Mouse (Mus musculus): ENCODE data around the gene Ttc1. TPM values are rescaled to one million over a fixed set of nuclear protein-coding genes. Genes with fewer than 3 reads are reported as not detected.

Ttc1 gene
- polyA plus RNA-seq, 1 experiment: 48.7 TPM

GRCm38 (mm10) chr11:43776324-43776694 lies 28.5 kb upstream of the Ttc1 start:
- Histone ChIP-seq H3K4me1 (ENCODE audit: control insufficient read depth, insufficient read depth, low read length) (no peaks in the 10 kb centered on the region), H3K9ac (ENCODE audit: low read depth, poor library complexity, severe bottlenecking) (peak overlapping the region; percentile 37), H3K27ac (ENCODE audit: insufficient read depth, low read length) (no peak overlapping the region), H3K36me3 (ENCODE audit: control insufficient read depth, insufficient read depth, low read length, poor library complexity, severe bottlenecking) (no peaks in the 10 kb centered on the region), H3K4me3 (ENCODE audit: low read depth, low read length) (peak overlapping the region; percentile 71), H3K27me3 (ENCODE audit: control insufficient read depth, insufficient read depth, low read length, poor library complexity, severe bottlenecking) (peaks cover 2% of the 10 kb centered on the region), H3K9me3 (replicated peaks; ENCODE audit: control insufficient read depth, insufficient read depth, low read length, poor library complexity, severe bottlenecking) (no peaks in the 10 kb centered on the region)
- no peak for TF ChIP-seq POLR2A (IDR thresholded peaks at IDR 0.05; ENCODE audit: insufficient read depth, low read length)
- no peak for TF ChIP-seq CTCF (IDR thresholded peaks at IDR 0.05; ENCODE audit: low read depth, low read length)
- TF ChIP-seq EP300 (IDR thresholded peaks at IDR 0.05; ENCODE audit: insufficient read depth, low read depth, low read length): no peak

GRCm38 (mm10) chr11:43775469-43776323 lies 27.9 kb upstream of the Ttc1 start:
- H3K27ac ChIP-seq (ENCODE audit: insufficient read depth, low read length): no peak overlapping the region

GRCm38 (mm10) chr11:43773725-43774124 lies 25.9 kb upstream of the Ttc1 start:
- no peak overlapping the region for H3K27ac ChIP-seq (ENCODE audit: insufficient read depth, low read length)

More at GRCm38 (mm10) chr11:43775469-43776323, 27.9 kb upstream of the Ttc1 start:
- Histone ChIP-seq H3K4me1 (ENCODE audit: control insufficient read depth, insufficient read depth, low read length) (no peaks in the 10 kb centered on the region), H3K9me3 (replicated peaks; ENCODE audit: control insufficient read depth, insufficient read depth, low read length, poor library complexity, severe bottlenecking) (no peaks in the 10 kb centered on the region), H3K36me3 (ENCODE audit: control insufficient read depth, insufficient read depth, low read length, poor library complexity, severe bottlenecking) (no peaks in the 10 kb centered on the region), H3K9ac (ENCODE audit: low read depth, poor library complexity, severe bottlenecking) (peak overlapping the region; percentile 37), H3K27me3 (ENCODE audit: control insufficient read depth, insufficient read depth, low read length, poor library complexity, severe bottlenecking) (peaks cover 2% of the 10 kb centered on the region), H3K4me3 (ENCODE audit: low read depth, low read length) (peak overlapping the region; percentile 71)
- no peak for TF ChIP-seq EP300 (IDR thresholded peaks at IDR 0.05; ENCODE audit: insufficient read depth, low read depth, low read length)
- TF ChIP-seq POLR2A (IDR thresholded peaks at IDR 0.05; ENCODE audit: insufficient read depth, low read length): no peak

GRCm38 (mm10) chr11:43770110-43770509 lies 22.3 kb upstream of the Ttc1 start:
- no peak overlapping the region for H3K27ac ChIP-seq (ENCODE audit: insufficient read depth, low read length)
- H3K4me3 ChIP-seq (ENCODE audit: low read depth, low read length): no peak overlapping the region
- no peaks in the 10 kb centered on the region for H3K36me3 ChIP-seq (ENCODE audit: control insufficient read depth, insufficient read depth, low read length, poor library complexity, severe bottlenecking)
- TF ChIP-seq POLR2A (IDR thresholded peaks at IDR 0.05; ENCODE audit: insufficient read depth, low read length) (no peak), EP300 (IDR thresholded peaks at IDR 0.05; ENCODE audit: insufficient read depth, low read depth, low read length) (no peak), CTCF (IDR thresholded peaks at IDR 0.05; ENCODE audit: low read depth, low read length) (no peak)
- H3K9me3 ChIP-seq (replicated peaks; ENCODE audit: control insufficient read depth, insufficient read depth, low read length, poor library complexity, severe bottlenecking): no peaks in the 10 kb centered on the region
- H3K27me3 ChIP-seq (ENCODE audit: control insufficient read depth, insufficient read depth, low read length, poor library complexity, severe bottlenecking): no peaks in the 10 kb centered on the region; the same call in none of the 2 replicates
- no peaks in the 10 kb centered on the region for H3K4me1 ChIP-seq (ENCODE audit: control insufficient read depth, insufficient read depth, low read length)
- no peak overlapping the region for H3K9ac ChIP-seq (ENCODE audit: low read depth, poor library complexity, severe bottlenecking)

More at GRCm38 (mm10) chr11:43773725-43774124, 25.9 kb upstream of the Ttc1 start:
- TF ChIP-seq EP300 (IDR thresholded peaks at IDR 0.05; ENCODE audit: insufficient read depth, low read depth, low read length): no peak
- TF ChIP-seq POLR2A (IDR thresholded peaks at IDR 0.05; ENCODE audit: insufficient read depth, low read length): no peak
- no peak for TF ChIP-seq CTCF (IDR thresholded peaks at IDR 0.05; ENCODE audit: low read depth, low read length)
- peaks cover 2% of the 10 kb centered on the region for H3K27me3 ChIP-seq (ENCODE audit: control insufficient read depth, insufficient read depth, low read length, poor library complexity, severe bottlenecking)
- no peaks in the 10 kb centered on the region for H3K9me3 ChIP-seq (replicated peaks; ENCODE audit: control insufficient read depth, insufficient read depth, low read length, poor library complexity, severe bottlenecking)
- H3K4me3 ChIP-seq (ENCODE audit: low read depth, low read length): no peak overlapping the region
- no peak overlapping the region for H3K9ac ChIP-seq (ENCODE audit: low read depth, poor library complexity, severe bottlenecking)
- H3K4me1 ChIP-seq (ENCODE audit: control insufficient read depth, insufficient read depth, low read length): no peaks in the 10 kb centered on the region
- H3K36me3 ChIP-seq (ENCODE audit: control insufficient read depth, insufficient read depth, low read length, poor library complexity, severe bottlenecking): no peaks in the 10 kb centered on the region

- TF ChIP-seq POLR2A (IDR thresholded peaks at IDR 0.05; ENCODE audit: insufficient read depth, low read length) (no peak), CTCF (IDR thresholded peaks at IDR 0.05; ENCODE audit: low read depth, low read length) (no peak), EP300 (IDR thresholded peaks at IDR 0.05; ENCODE audit: insufficient read depth, low read depth, low read length) (no peak)
- 0 out of 2 replicates have a peak, but pooled peaks cover 2% of the 10 kb centered on the region for H3K27me3 ChIP-seq (ENCODE audit: control insufficient read depth, insufficient read depth, low read length, poor library complexity, severe bottlenecking)
These were observed 19.9 kb upstream of the Ttc1 start for GRCm38 (mm10) chr11:43767749-43768148.

More at GRCm38 (mm10) chr11:43767749-43768148, 19.9 kb upstream of the Ttc1 start:
- no peak overlapping the region for H3K4me3 ChIP-seq (ENCODE audit: low read depth, low read length)
- H3K4me1 ChIP-seq (ENCODE audit: control insufficient read depth, insufficient read depth, low read length): no peaks in the 10 kb centered on the region
- H3K9me3 ChIP-seq (replicated peaks; ENCODE audit: control insufficient read depth, insufficient read depth, low read length, poor library complexity, severe bottlenecking): no peaks in the 10 kb centered on the region
- no peaks in the 10 kb centered on the region for H3K36me3 ChIP-seq (ENCODE audit: control insufficient read depth, insufficient read depth, low read length, poor library complexity, severe bottlenecking)
- H3K27ac ChIP-seq (ENCODE audit: insufficient read depth, low read length): no peak overlapping the region
- no peak overlapping the region for H3K9ac ChIP-seq (ENCODE audit: low read depth, poor library complexity, severe bottlenecking)

Measured in ES-Bruce4 (cell line).